Mouse (Mus musculus) erythroblast, embryonic 14.5 days (primary cell): ENCODE measurements around the gene Odf2.

Experiments
- GATA1 ChIP-seq: IDR thresholded peaks from 2 replicates; pipeline ENCODE4 v1.6.1; 2012; ENCODE audit warnings: low read length, inconsistent platforms, mixed read lengths
- TAL1 ChIP-seq: IDR thresholded peaks from 3 replicates; pipeline ENCODE4 v1.6.1; 2012; ENCODE audit warnings: low read length, inconsistent platforms, mixed read lengths

DNA sequence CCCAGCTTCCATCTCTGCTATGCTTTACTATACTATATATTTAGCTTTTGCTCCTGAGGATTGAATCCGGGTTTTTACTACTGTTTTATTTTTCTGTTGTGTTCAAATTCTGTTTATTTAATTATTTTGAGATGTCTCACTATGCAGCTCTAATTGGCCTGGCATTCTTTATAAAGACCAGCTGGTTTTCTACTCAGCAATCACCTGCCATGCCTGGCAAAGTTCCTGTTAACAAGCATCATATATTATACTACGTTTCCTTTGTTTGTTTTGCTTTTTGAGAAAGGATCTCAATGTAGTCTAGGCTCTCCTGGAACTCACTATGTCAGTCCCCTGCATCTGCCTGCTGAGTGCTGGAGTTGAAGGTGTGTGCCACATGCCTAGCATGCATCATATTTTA lies 8.3 kb downstream of the Odf2 start:
- TF ChIP-seq TAL1 (no peak), GATA1 (no peak)
